Mouse (Mus musculus) liver, adult 2 months (tissue): ENCODE results near the gene Homer1. TPM values are rescaled to one million over a fixed set of nuclear protein-coding genes. Genes with fewer than 3 reads are reported as not detected.
A peak's percentile ranks its signal among the peaks of the same experiment; 100 is the strongest.

Experiments used
- DNase-seq: peaks from one replicate; pipeline ENCODE4 v3.0.0-alpha.2; 2011; ENCODE audit warnings: low read depth, low spot score; ENCODE audit errors: extremely low read depth
- H3K27ac ChIP-seq: fragments of 200-500 bp; replicated peaks from 2 replicates; pipeline ENCODE4 v1.5.1; 2012; ENCODE audit warnings: low read depth, mild to moderate bottlenecking, control low read depth, inconsistent platforms, low read length; ENCODE audit not compliant: insufficient read depth
- H3K27me3 ChIP-seq: fragments of 200-500 bp; 2 replicates; pipeline ENCODE4 v1.6.1; 2012; ENCODE audit warnings: mild to moderate bottlenecking, moderate library complexity, low read length, inconsistent platforms; ENCODE audit not compliant: control insufficient read depth, insufficient read depth
- H3K36me3 ChIP-seq: fragments of 200-500 bp; 2 replicates; pipeline ENCODE4 v1.6.1; 2012; ENCODE audit warnings: low read length, inconsistent platforms; ENCODE audit not compliant: control insufficient read depth, insufficient read depth
- H3K4me1 ChIP-seq: fragments of 200-500 bp; 2 replicates; pipeline ENCODE4 v1.6.1; 2011; ENCODE audit warnings: low read length; ENCODE audit not compliant: control insufficient read depth, insufficient read depth
- H3K4me3 ChIP-seq: fragments of 200-500 bp; 2 replicates; pipeline ENCODE4 v1.5.1; 2011; ENCODE audit warnings: low read depth, mild to moderate bottlenecking, control low read depth, low read length, moderate library complexity; ENCODE audit not compliant: insufficient read depth
- H3K79me2 ChIP-seq: fragments of 200-500 bp; 2 replicates; pipeline ENCODE4 v1.6.1; 2012; ENCODE audit warnings: inconsistent platforms, mild to moderate bottlenecking, low read length, moderate library complexity; ENCODE audit not compliant: control insufficient read depth, insufficient read depth
- H3K9ac ChIP-seq: fragments of 200-500 bp; 2 replicates; pipeline ENCODE4 v1.6.1; 2012; ENCODE audit warnings: low read depth, mild to moderate bottlenecking, control low read depth, inconsistent platforms, low read length
- CTCF ChIP-seq: fragments of 200-500 bp; IDR thresholded peaks from 2 replicates; pipeline ENCODE4 v1.5.1; 2011; ENCODE audit warnings: low read depth, low read length, control low read depth
- POLR2A ChIP-seq: fragments of 200-500 bp; IDR thresholded peaks from 2 replicates; pipeline ENCODE4 v1.6.1; 2011; ENCODE audit warnings: low read length, control low read depth; ENCODE audit not compliant: insufficient read depth; ENCODE audit errors: extremely low read depth
- WGBS: fragments of 180-500 bp; shearing (Covaris S2); methylation state at CpG from one replicate; pipeline ENCODE4 v1.1.7; 2018; 5-methylcytosine and 5-hydroxymethylcytosine counted together
- polyA plus RNA-seq: library from polyadenylated mRNA; depleted of rRNA; stranded (reverse); fragments of >200 nt; gene quantifications from 2 replicates; pipeline ENCODE4 v1.2.3, GENCODE M21; 2012
- total RNA-seq: library from RNA; depleted of rRNA; stranded (reverse); fragments of >200 nt; gene quantifications from 2 replicates; pipeline ENCODE4 v1.2.3, GENCODE M21; 2014

Gene Homer1
- total and polyA plus RNA-seq, 2 experiments = 1.8 to 13.2 TPM

GRCm38 (mm10) chr13:93340555-93341278 lies 41.3 kb downstream of the Homer1 start:
- Histone ChIP-seq H3K4me3 (no peak overlapping the region), H3K36me3 (no peaks in the 10 kb centered on the region), H3K27me3 (no peaks in the 10 kb centered on the region), H3K4me1 (peaks cover 2% of the 10 kb centered on the region; the same call in 1 of the 2 replicates), H3K27ac (no peak overlapping the region), H3K79me2 (no peaks in the 10 kb centered on the region; the same call in 1 of the 2 replicates), H3K9ac (no peak overlapping the region)
- 68% methylated on average over 3 of the region's 3 CpGs for WGBS
- TF ChIP-seq POLR2A (no peak), CTCF (no peak)
- DNase-seq = peak; percentile 23

GRCm38 (mm10) chr13:93342641-93343040 lies 43.2 kb downstream of the Homer1 start:
- Histone ChIP-seq H3K9ac (peak overlapping the region; percentile 28; the same call in 1 of the 2 replicates), H3K27ac (peak overlapping the region; percentile 89), H3K79me2 (no peaks in the 10 kb centered on the region; the same call in 1 of the 2 replicates), H3K27me3 (no peaks in the 10 kb centered on the region), H3K4me1 (peaks cover 2% of the 10 kb centered on the region; the same call in 1 of the 2 replicates), H3K36me3 (no peaks in the 10 kb centered on the region), H3K4me3 (peak overlapping the region; percentile 35; the same call in 1 of the 2 replicates)
- TF ChIP-seq CTCF = no peak
- TF ChIP-seq POLR2A = no peak
- DNase-seq = peak; percentile 95
- WGBS = 25% methylated on average over 5 of the region's 5 CpGs

GRCm38 (mm10) chr13:93344395-93344794 lies 45.0 kb downstream of the Homer1 start:
- no peaks in the 10 kb centered on the region for H3K27me3 ChIP-seq
- peaks cover 2% of the 10 kb centered on the region; the same call in 1 of the 2 replicates for H3K4me1 ChIP-seq
- no peak overlapping the region for H3K4me3 ChIP-seq
- no peak overlapping the region for H3K9ac ChIP-seq
- no peak for DNase-seq
- 89% methylated on average over 1 of the region's 1 CpGs for WGBS
- no peak overlapping the region for H3K27ac ChIP-seq
- no peaks in the 10 kb centered on the region; the same call in 1 of the 2 replicates for H3K79me2 ChIP-seq
- no peak for TF ChIP-seq CTCF
- TF ChIP-seq POLR2A = no peak
- peaks cover under 1% of the 10 kb centered on the region; the same call in 1 of the 2 replicates for H3K36me3 ChIP-seq

- no peak overlapping the region for H3K4me3 ChIP-seq
- H3K27me3 ChIP-seq = no peaks in the 10 kb centered on the region
- 87% methylated on average over 3 of the region's 3 CpGs for WGBS
- H3K4me1 ChIP-seq = no peaks in the 10 kb centered on the region; the same call in 1 of the 2 replicates
- DNase-seq = no peak
- TF ChIP-seq CTCF (no peak), POLR2A (no peak)
- H3K79me2 ChIP-seq = no peaks in the 10 kb centered on the region; the same call in 1 of the 2 replicates
- H3K9ac ChIP-seq = no peak overlapping the region
- no peak overlapping the region for H3K27ac ChIP-seq
- peaks cover 6% of the 10 kb centered on the region for H3K36me3 ChIP-seq
Observed at GRCm38 (mm10) chr13:93345854-93346253, 46.4 kb downstream of the Homer1 start.

GRCm38 (mm10) chr13:93352030-93352429 lies 52.6 kb downstream of the Homer1 start:
- no peak for DNase-seq
- no peak for TF ChIP-seq POLR2A
- no peak for TF ChIP-seq CTCF
- WGBS = 88% methylated on average over 2 of the region's 2 CpGs
- Histone ChIP-seq H3K4me3 (no peak overlapping the region), H3K27ac (no peak overlapping the region), H3K9ac (no peak overlapping the region), H3K27me3 (no peaks in the 10 kb centered on the region), H3K79me2 (no peaks in the 10 kb centered on the region), H3K4me1 (no peaks in the 10 kb centered on the region), H3K36me3 (peaks cover 8% of the 10 kb centered on the region)
